In the genomic region with DNA sequence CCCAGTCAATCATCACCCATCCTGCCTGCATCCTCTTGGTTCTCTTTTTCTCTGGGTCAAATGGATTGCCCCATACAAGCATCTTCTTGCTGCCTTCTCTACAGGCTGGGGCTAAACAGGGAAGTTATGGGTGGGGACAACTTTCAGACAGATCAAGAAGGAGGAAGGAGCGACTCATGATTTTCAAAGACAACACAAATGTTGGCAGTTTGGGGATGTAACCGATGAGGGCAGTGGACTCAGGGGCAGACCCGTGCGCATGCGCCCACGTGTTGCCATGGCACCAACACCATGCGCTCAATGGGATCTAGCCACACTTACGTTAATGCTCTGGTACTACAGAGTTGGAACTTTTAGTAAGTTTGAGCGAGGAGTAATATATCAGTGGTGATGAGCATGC, we compare ENCODE assay signal across 14 mouse cellular contexts.
DNase-seq lines count a peak whose midpoint lies in the region; ATAC-seq and TF ChIP-seq lines count a peak whose summit lies in the region.
"Had no signal": no experiment of that assay in that cellular context is flagged by ENCODE, and none has a peak within 500 bp of the region (broad histone marks: within the 10 kb centered on the region; RNA-seq: fewer than 3 reads in every experiment).

No protein-coding gene starts in this region.

- H3K36me3 ChIP-seq in midbrain, embryonic 11.5 days (ENCODE audit: control insufficient read depth, insufficient read depth, low read length) = no peaks in the 10 kb centered on the region
- no peaks in the 10 kb centered on the region for H3K36me3 ChIP-seq in midbrain, embryonic 13.5 days
- no peaks in the 10 kb centered on the region for H3K36me3 ChIP-seq in stomach, postnatal 0 days (ENCODE audit: control insufficient read depth, insufficient read depth, low read length)
- H3K36me3 ChIP-seq in hindbrain, embryonic 12.5 days = no peaks in the 10 kb centered on the region
- H3K36me3 ChIP-seq: hindbrain, embryonic 13.5 days; midbrain, embryonic 15.5 days had no signal

- TF ChIP-seq CTCF in stomach, postnatal 0 days (IDR thresholded peaks at IDR 0.05; ENCODE audit: low read depth) = no peak

- H3K27ac ChIP-seq in midbrain, embryonic 11.5 days (ENCODE audit: low read depth, low read length) = no peak overlapping the region
- H3K27ac ChIP-seq in midbrain, embryonic 13.5 days = no peak overlapping the region
- H3K27ac ChIP-seq in stomach, postnatal 0 days (replicated peaks) = no peak overlapping the region
- H3K27ac ChIP-seq in hindbrain, embryonic 12.5 days = no peak overlapping the region
- H3K27ac ChIP-seq: hindbrain, embryonic 13.5 days; left cerebral cortex, adult 2 months; midbrain, embryonic 15.5 days had no signal

- no peak for ATAC-seq in midbrain, embryonic 11.5 days (ENCODE audit: low FRiP score)
- ATAC-seq in midbrain, embryonic 13.5 days = no peak
- 0 out of 2 replicates have a peak, but pooled peaks have one; percentile 41 for ATAC-seq in stomach, postnatal 0 days (ENCODE audit: low FRiP score, low TSS enrichment)
- no peak for ATAC-seq in hindbrain, embryonic 12.5 days (ENCODE audit: low FRiP score)
- ATAC-seq: forebrain, postnatal 0 days; midbrain, embryonic 15.5 days had no signal

- intact Hi-C loops in heart, postnatal 36 days (cut with DNase I) = no loop called here

- no peak overlapping the region for H3K9ac ChIP-seq in midbrain, embryonic 11.5 days (ENCODE audit: low read length)
- H3K9ac ChIP-seq in midbrain, embryonic 13.5 days (replicated peaks) = no peak overlapping the region
- no peak overlapping the region for H3K9ac ChIP-seq in stomach, postnatal 0 days (ENCODE audit: low read length)
- no peak overlapping the region for H3K9ac ChIP-seq in hindbrain, embryonic 12.5 days
- H3K9ac ChIP-seq: forebrain, postnatal 0 days; hindbrain, embryonic 13.5 days; midbrain, embryonic 15.5 days had no signal

- no peak overlapping the region for H3K4me3 ChIP-seq in midbrain, embryonic 11.5 days (ENCODE audit: low read depth, low read length)
- no peak overlapping the region for H3K4me3 ChIP-seq in midbrain, embryonic 13.5 days (replicated peaks)
- no peak overlapping the region for H3K4me3 ChIP-seq in stomach, postnatal 0 days (ENCODE audit: low read depth, low read length)
- no peak overlapping the region for H3K4me3 ChIP-seq in hindbrain, embryonic 12.5 days
- H3K4me3 ChIP-seq: hindbrain, embryonic 13.5 days; left cerebral cortex, adult 2 months; midbrain, embryonic 15.5 days had no signal

- 96% methylated on average over 9 of the region's 9 CpGs for WGBS in midbrain, embryonic 11.5 days
- WGBS in midbrain, embryonic 13.5 days = 96% methylated on average over 9 of the region's 9 CpGs
- WGBS in stomach, postnatal 0 days = 93% methylated on average over 9 of the region's 9 CpGs
- 96% methylated on average over 9 of the region's 9 CpGs for WGBS in hindbrain, embryonic 12.5 days

- H3K27me3 ChIP-seq in midbrain, embryonic 11.5 days (ENCODE audit: control insufficient read depth, insufficient read depth, low read length) = no peaks in the 10 kb centered on the region
- no peaks in the 10 kb centered on the region for H3K27me3 ChIP-seq in midbrain, embryonic 13.5 days
- H3K27me3 ChIP-seq in stomach, postnatal 0 days (ENCODE audit: control insufficient read depth, insufficient read depth, low read length) = no peaks in the 10 kb centered on the region
- H3K27me3 ChIP-seq in hindbrain, embryonic 12.5 days = no peaks in the 10 kb centered on the region
- H3K27me3 ChIP-seq: hindbrain, embryonic 13.5 days; midbrain, embryonic 15.5 days had no signal

- no peaks in the 10 kb centered on the region for H3K9me3 ChIP-seq in midbrain, embryonic 11.5 days (ENCODE audit: control insufficient read depth, low read length)
- H3K9me3 ChIP-seq in midbrain, embryonic 13.5 days = no peaks in the 10 kb centered on the region
- H3K9me3 ChIP-seq in stomach, postnatal 0 days (ENCODE audit: control insufficient read depth, low read length) = no peaks in the 10 kb centered on the region
- H3K9me3 ChIP-seq in hindbrain, embryonic 12.5 days (replicated peaks) = no peaks in the 10 kb centered on the region
- H3K9me3 ChIP-seq: hindbrain, embryonic 13.5 days; midbrain, embryonic 15.5 days had no signal

- TF ChIP-seq EP300 in stomach, postnatal 0 days (optimal IDR thresholded peaks at IDR 0.05) = no peak

- peak; percentile 62 for DNase-seq in midbrain, embryonic 11.5 days (ENCODE audit: low spot score, missing footprints)
- DNase-seq in heart, postnatal 36 days = peak; percentile 36 to 37
- DNase-seq in lung, postnatal 25 days (ENCODE audit: low spot score) = peak; percentile 66
- peak; percentile 11 for DNase-seq in stomach, postnatal 0 days (ENCODE audit: low spot score)
- no peak for DNase-seq in embryo, embryonic 9.5 days (ENCODE audit: extremely low spot score)
- DNase-seq in thymus, postnatal 25 days = no peak
- DNase-seq: embryo, embryonic 11 days; forebrain, postnatal 0 days; thymus, postnatal 14 days had no signal

- no peak overlapping the region for H3K4me2 ChIP-seq in midbrain, embryonic 11.5 days
- H3K4me2 ChIP-seq in midbrain, embryonic 13.5 days (replicated peaks) = no peak overlapping the region
- no peak overlapping the region for H3K4me2 ChIP-seq in stomach, postnatal 0 days (replicated peaks; ENCODE audit: low read depth)
- no peak overlapping the region for H3K4me2 ChIP-seq in hindbrain, embryonic 12.5 days (replicated peaks)
- H3K4me2 ChIP-seq: hindbrain, embryonic 13.5 days; midbrain, embryonic 15.5 days had no signal

- H3K4me1 ChIP-seq in midbrain, embryonic 11.5 days (ENCODE audit: control insufficient read depth, insufficient read depth, low read length) = no peaks in the 10 kb centered on the region
- H3K4me1 ChIP-seq in midbrain, embryonic 13.5 days (replicated peaks) = peaks cover 3% of the 10 kb centered on the region; the same call in 1 of the 2 replicates
- no peaks in the 10 kb centered on the region for H3K4me1 ChIP-seq in stomach, postnatal 0 days (replicated peaks; ENCODE audit: control insufficient read depth, insufficient read depth)
- H3K4me1 ChIP-seq in hindbrain, embryonic 12.5 days = no peaks in the 10 kb centered on the region

Comparison
In these comparisons a context has a peak if more than half of its experiments do, and no peak if none do; other contexts are left out.
1. DNase-seq: peak in midbrain, embryonic 11.5 days (single experiment), heart, postnatal 36 days (2 of 2), lung, postnatal 25 days (single experiment) and stomach, postnatal 0 days (single experiment); none in embryo, embryonic 9.5 days (single experiment) and thymus, postnatal 25 days (single experiment).